Mouse (Mus musculus) limb, embryonic 14.5 days (tissue): ENCODE data around the gene Spock1. TPM values are rescaled to one million over a fixed set of nuclear protein-coding genes. Genes with fewer than 3 reads are reported as not detected.

Experiments
- ATAC-seq: fragments of 200-750 bp; cut with Nextera tagmentation; 2 replicates; pipeline ENCODE4 v1.8.0; 2017; ENCODE audit warnings: low read depth, moderate number of reproducible peaks, moderate TSS enrichment; ENCODE audit not compliant: low FRiP score
- DNase-seq: peaks from one replicate; pipeline ENCODE4 v3.0.0-alpha.2; 2015; ENCODE audit warnings: low spot score
- H3K27ac ChIP-seq: fragments of 300-500 bp; sonication (generic); replicated peaks from 2 replicates; pipeline ENCODE4 v1.5.1; 2014; ENCODE audit warnings: low read depth, mild to moderate bottlenecking, low read length, moderate library complexity, mixed read lengths
- H3K27me3 ChIP-seq: fragments of 300-500 bp; sonication (generic); 2 replicates; pipeline ENCODE4 v1.6.1; 2014; ENCODE audit warnings: low read length, mixed read lengths; ENCODE audit not compliant: control insufficient read depth, insufficient read depth
- H3K36me3 ChIP-seq: fragments of 300-500 bp; sonication (generic); 2 replicates; pipeline ENCODE4 v1.6.1; 2014; ENCODE audit warnings: mild to moderate bottlenecking, low read length, moderate library complexity, mixed read lengths; ENCODE audit not compliant: control insufficient read depth, insufficient read depth
- H3K4me1 ChIP-seq: fragments of 300-500 bp; sonication (generic); 2 replicates; pipeline ENCODE4 v1.6.1; 2014; ENCODE audit warnings: antibody characterized with exemption, low read length, mixed read lengths; ENCODE audit not compliant: control insufficient read depth, insufficient read depth
- H3K4me2 ChIP-seq: fragments of 300-500 bp; sonication (generic); replicated peaks from 2 replicates; pipeline ENCODE4 v1.6.1; 2014; ENCODE audit warnings: low read depth, mild to moderate bottlenecking, low read length, moderate library complexity; ENCODE audit not compliant: severe bottlenecking
- H3K4me3 ChIP-seq: fragments of 300-500 bp; sonication (generic); replicated peaks from 2 replicates; pipeline ENCODE4 v1.5.1; 2014; ENCODE audit warnings: low read length
- H3K9ac ChIP-seq: fragments of 300-500 bp; sonication (generic); 2 replicates; pipeline ENCODE4 v1.6.1; 2014; ENCODE audit warnings: mild to moderate bottlenecking, low read depth, low read length, moderate library complexity; ENCODE audit not compliant: severe bottlenecking
- H3K9me3 ChIP-seq: fragments of 300-500 bp; sonication (generic); 2 replicates; pipeline ENCODE4 v1.6.1; 2016; ENCODE audit warnings: low read length; ENCODE audit not compliant: control insufficient read depth
- POLR2A ChIP-seq: fragments of 200-500 bp; IDR thresholded peaks from 2 replicates; pipeline ENCODE4 v1.8.0; 2012; ENCODE audit warnings: inconsistent platforms, mild to moderate bottlenecking, moderate library complexity, borderline replicate concordance; ENCODE audit not compliant: insufficient read depth, insufficient read length; ENCODE audit errors: extremely low read depth
- WGBS: fragments of 180-500 bp; shearing (Covaris S2); extraction: QIAGEN DNeasy Blood & Tissue Kit; methylation state at CpG from one replicate; pipeline ENCODE4 v1.1.7; 2014; 5-methylcytosine and 5-hydroxymethylcytosine counted together
- polyA plus RNA-seq, 2 experiments: library from polyadenylated mRNA; depleted of rRNA in 1 of 2; stranded (reverse) in 1 of 2; unstranded in 1 of 2; fragments of >200 nt; fragmentation: Nextera tagmentation in 1 of 2; extraction: Ambion mirVana in 1 of 2; gene quantifications; 2 replicates each; pipeline versions ENCODE4 v1.2.1 to v1.2.3; 2012 to 2014

Gene Spock1
- polyA plus RNA-seq, 2 experiments: 1.6 to 2.1 TPM

GRCm38 (mm10) chr13:57809603-57810002 lies 98.5 kb downstream of the Spock1 start:
- Histone ChIP-seq H3K4me2 (no peak overlapping the region), H3K4me1 (no peaks in the 10 kb centered on the region), H3K36me3 (no peaks in the 10 kb centered on the region), H3K9ac (no peak overlapping the region), H3K27ac (no peak overlapping the region), H3K27me3 (no peaks in the 10 kb centered on the region), H3K9me3 (no peaks in the 10 kb centered on the region), H3K4me3 (no peak overlapping the region)
- DNase-seq (no peak), ATAC-seq (no peak)
- no peak for TF ChIP-seq POLR2A
- WGBS: 51% methylated on average over 11 of the region's 11 CpGs

GRCm38 (mm10) chr13:57806816-57807215 lies 101.3 kb downstream of the Spock1 start:
- Histone ChIP-seq H3K27me3 (no peaks in the 10 kb centered on the region), H3K9ac (no peak overlapping the region), H3K4me2 (no peak overlapping the region), H3K27ac (no peak overlapping the region), H3K36me3 (no peaks in the 10 kb centered on the region), H3K9me3 (no peaks in the 10 kb centered on the region), H3K4me1 (no peaks in the 10 kb centered on the region), H3K4me3 (no peak overlapping the region)
- no peak for TF ChIP-seq POLR2A
- 64% methylated on average over 3 of the region's 3 CpGs for WGBS
- DNase-seq (no peak), ATAC-seq (no peak)

- H3K27me3 ChIP-seq: no peaks in the 10 kb centered on the region
- 77% methylated on average over 6 of the region's 6 CpGs for WGBS
- no peak overlapping the region for H3K27ac ChIP-seq
- H3K9ac ChIP-seq: no peak overlapping the region
- no peaks in the 10 kb centered on the region for H3K36me3 ChIP-seq
- no peak for TF ChIP-seq POLR2A
- H3K4me2 ChIP-seq: no peak overlapping the region
- DNase-seq (no peak), ATAC-seq (no peak)
- no peaks in the 10 kb centered on the region for H3K9me3 ChIP-seq
- H3K4me1 ChIP-seq: no peaks in the 10 kb centered on the region
- no peak overlapping the region for H3K4me3 ChIP-seq
These were observed 101.8 kb downstream of the Spock1 start for GRCm38 (mm10) chr13:57806301-57806700.

GRCm38 (mm10) chr13:57798633-57799032 lies 109.5 kb downstream of the Spock1 start:
- 89% methylated on average over 2 of the region's 2 CpGs for WGBS

GRCm38 (mm10) chr13:57796951-57797692 lies 111.0 kb downstream of the Spock1 start:
- TF ChIP-seq POLR2A: no peak
- 77% methylated on average over 10 of the region's 10 CpGs for WGBS

More at GRCm38 (mm10) chr13:57798633-57799032, 109.5 kb downstream of the Spock1 start:
- Histone ChIP-seq H3K4me1 (no peaks in the 10 kb centered on the region), H3K4me3 (no peak overlapping the region), H3K4me2 (no peak overlapping the region), H3K27me3 (no peaks in the 10 kb centered on the region), H3K27ac (no peak overlapping the region), H3K9ac (no peak overlapping the region), H3K9me3 (no peaks in the 10 kb centered on the region), H3K36me3 (no peaks in the 10 kb centered on the region)
- DNase-seq: no peak
- TF ChIP-seq POLR2A: no peak
- ATAC-seq: no peak

More at GRCm38 (mm10) chr13:57796951-57797692, 111.0 kb downstream of the Spock1 start:
- Histone ChIP-seq H3K9ac (no peak overlapping the region), H3K9me3 (no peaks in the 10 kb centered on the region), H3K27ac (no peak overlapping the region), H3K36me3 (no peaks in the 10 kb centered on the region), H3K4me3 (no peak overlapping the region), H3K27me3 (no peaks in the 10 kb centered on the region), H3K4me2 (no peak overlapping the region), H3K4me1 (no peaks in the 10 kb centered on the region)
- ATAC-seq (no peak), DNase-seq (no peak)
